Mouse (Mus musculus): ENCODE measurements around the gene Foxp3.

- TF ChIP-seq POLR2A (IDR thresholded peaks at IDR 0.05; ENCODE audit: control insufficient read depth, extremely low read depth, insufficient read depth, low read length, poor library complexity) (no peak), CTCF (IDR thresholded peaks at IDR 0.05; ENCODE audit: borderline replicate concordance, control insufficient read depth, extremely low read depth, insufficient read depth, low read length, poor library complexity) (no peak)
Measured at GRCm38 (mm10) chrX:7639536-7640325, 66.3 kb downstream of the Foxp3 start.
